Mouse (Mus musculus) CH12.LX (cell line): ENCODE measurements around the gene Tspo2.

Source experiments
- CTCF ChIP-seq, 2 experiments: IDR thresholded peaks in 1 of 2; conservative IDR thresholded peaks in 1 of 2; 2 replicates each; pipeline ENCODE4 v1.5.1; 2011 to 2012; ENCODE audit warnings: low read depth in 2 of 2, low read length in 2 of 2, improper control_type of control experiment in 1 of 2, inconsistent platforms in 1 of 2, mild to moderate bottlenecking in 1 of 2, moderate library complexity in 1 of 2
- EP300 ChIP-seq: IDR thresholded peaks from 2 replicates; pipeline ENCODE4 v1.6.1; 2011; ENCODE audit warnings: low read length, improper control_type of control experiment
- NRF1 ChIP-seq: IDR thresholded peaks from 2 replicates; pipeline ENCODE4 v1.6.1; 2014; ENCODE audit warnings: low read depth, mild to moderate bottlenecking, inconsistent platforms, low read length, improper control_type of control experiment, moderate library complexity
- POLR2A ChIP-seq: IDR thresholded peaks from 2 replicates; pipeline ENCODE4 v1.6.1; 2011; ENCODE audit warnings: low read depth, mild to moderate bottlenecking, improper control_type of control experiment, low read length

GRCm38 (mm10) chr17:48410299-48410785 lies 41.0 kb downstream of the Tspo2 start:
- TF ChIP-seq POLR2A (no peak; the same call in 1 of the 2 replicates), CTCF (conservative IDR thresholded peaks at IDR 0.05 in 1 of 2, IDR thresholded peaks at IDR 0.05 in 1 of 2; ENCODE audit: low read depth in 2 of 2, low read length in 2 of 2) (no peak), NRF1 (no peak), EP300 (no peak)
